Mouse (Mus musculus) liver, embryonic 14.5 days (tissue): Measurements from ENCODE around the gene Tmbim1.

Experiments
- CTCF ChIP-seq: IDR thresholded peaks from 2 replicates; pipeline ENCODE4 v1.5.1; 2016; ENCODE audit warnings: antibody characterized with exemption, low read depth, control low read depth
- EP300 ChIP-seq: IDR thresholded peaks from 2 replicates; pipeline ENCODE4 v1.6.1; 2016; ENCODE audit warnings: antibody characterized with exemption, low read depth

- TF ChIP-seq CTCF (no peak), EP300 (no peak)
These were observed 8.9 kb downstream of the Tmbim1 start for GRCm38 (mm10) chr1:74296477-74296876.
